Mouse (Mus musculus) cerebellum, adult 11 months (tissue): ENCODE measurements at regions not wholly inside any gene's neighbourhood (a gene's known extent, or its start where the extent isn't known, plus 50 kb on each side); places are given as distances from the start of the nearest gene placed in this dataset.

Source experiments
- DNase-seq: peaks from one replicate; pipeline ENCODE4 v3.0.0; 2022

- DNase-seq, result no peak
Measured at GRCm38 (mm10) chr9:34323571-34323970, 162.1 kb upstream of the Kirrel3 start.

GRCm38 (mm10) chr9:34328723-34329122, 157.0 kb upstream of the Kirrel3 start:
- no peak for DNase-seq

GRCm38 (mm10) chr9:34334112-34334511, 151.6 kb upstream of the Kirrel3 start:
- no peak for DNase-seq

GRCm38 (mm10) chr9:34334555-34335468, 150.9 kb upstream of the Kirrel3 start:
- DNase-seq, result no peak

GRCm38 (mm10) chr9:34348442-34348841, 137.3 kb upstream of the Kirrel3 start:
- DNase-seq, result no peak

GRCm38 (mm10) chr9:34349997-34350396, 135.7 kb upstream of the Kirrel3 start:
- no peak for DNase-seq

- DNase-seq, result no peak
Measured at GRCm38 (mm10) chr9:34353744-34354143, 131.9 kb upstream of the Kirrel3 start.

- DNase-seq, result no peak
Measured at GRCm38 (mm10) chr9:34354723-34355316, 130.9 kb upstream of the Kirrel3 start.

GRCm38 (mm10) chr9:34370686-34371398, 114.9 kb upstream of the Kirrel3 start:
- no peak for DNase-seq

- no peak for DNase-seq
Measured at GRCm38 (mm10) chr9:34375187-34375586, 110.5 kb upstream of the Kirrel3 start.

GRCm38 (mm10) chr9:34380008-34380407, 105.7 kb upstream of the Kirrel3 start:
- no peak for DNase-seq

GRCm38 (mm10) chr9:34381601-34382000, 104.1 kb upstream of the Kirrel3 start:
- no peak for DNase-seq

GRCm38 (mm10) chr9:34382208-34382607, 103.5 kb upstream of the Kirrel3 start:
- DNase-seq, result no peak

- no peak for DNase-seq
Measured at GRCm38 (mm10) chr9:34386071-34386470, 99.6 kb upstream of the Kirrel3 start.

GRCm38 (mm10) chr9:34393042-34393441, 92.7 kb upstream of the Kirrel3 start:
- DNase-seq, result no peak

GRCm38 (mm10) chr9:34395839-34396804, 89.6 kb upstream of the Kirrel3 start:
- DNase-seq, result no peak

- DNase-seq, result no peak
Measured at GRCm38 (mm10) chr9:34411699-34412098, 74.0 kb upstream of the Kirrel3 start.

- DNase-seq, result no peak
Measured at GRCm38 (mm10) chr9:34416153-34416552, 69.5 kb upstream of the Kirrel3 start.

- DNase-seq, result no peak
Measured at GRCm38 (mm10) chr9:34418100-34418499, 67.6 kb upstream of the Kirrel3 start.

GRCm38 (mm10) chr9:34421956-34422355, 63.7 kb upstream of the Kirrel3 start:
- DNase-seq, result no peak

- DNase-seq, result no peak
Measured at GRCm38 (mm10) chr9:34423062-34423461, 62.6 kb upstream of the Kirrel3 start.

GRCm38 (mm10) chr9:34426589-34426988, 59.1 kb upstream of the Kirrel3 start:
- no peak for DNase-seq
